Mouse (Mus musculus) lung, postnatal 0 days (tissue): Measurements from ENCODE around the gene Syna.

Experiments used
- CTCF ChIP-seq: IDR thresholded peaks from 2 replicates; pipeline ENCODE4 v1.5.1; 2016; ENCODE audit warnings: antibody characterized with exemption, mild to moderate bottlenecking
- EP300 ChIP-seq: IDR thresholded peaks from 2 replicates; pipeline ENCODE4 v1.6.1; 2016; ENCODE audit warnings: antibody characterized with exemption, mild to moderate bottlenecking, control low read depth

DNA sequence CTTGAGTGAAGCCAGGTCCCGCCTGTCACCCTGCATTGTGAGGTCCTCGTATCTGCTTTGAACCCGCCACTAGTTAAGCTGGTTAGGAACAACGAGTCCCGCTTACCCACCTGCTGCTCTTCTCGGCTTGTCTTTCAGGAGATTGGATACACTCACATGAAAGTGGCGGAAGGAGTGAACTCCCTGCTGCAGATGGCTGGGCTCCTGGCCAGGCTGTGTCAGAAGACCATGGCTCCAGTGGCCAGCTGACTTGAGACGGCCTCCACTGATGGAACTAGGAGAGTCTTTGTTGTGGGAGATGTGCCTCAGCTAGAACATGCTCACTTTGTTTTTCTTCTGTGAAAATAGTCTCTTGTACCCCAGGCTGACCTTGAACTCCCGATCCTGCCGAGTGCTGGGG lies 37.7 kb upstream of the Syna start:
- TF ChIP-seq EP300 (no peak), CTCF (no peak)
